Mouse (Mus musculus) stomach, postnatal 0 days (tissue): ENCODE measurements around the gene Otoa. TPM values are rescaled to one million over a fixed set of nuclear protein-coding genes. Genes with fewer than 3 reads are reported as not detected.

Experiments used
- ATAC-seq: fragments of 200-750 bp; cut with Nextera tagmentation; 2 replicates; pipeline ENCODE4 v1.8.0; 2017; ENCODE audit not compliant: low FRiP score, low TSS enrichment
- DNase-seq: peaks from one replicate; pipeline ENCODE4 v3.0.0-alpha.2; 2016; ENCODE audit warnings: low spot score
- H3K27ac ChIP-seq: fragments of 300-500 bp; sonication (generic); replicated peaks from 2 replicates; pipeline ENCODE4 v1.5.1; 2014; ENCODE audit warnings: mild to moderate bottlenecking, control low read depth
- H3K27me3 ChIP-seq: fragments of 300-500 bp; sonication (generic); 2 replicates; pipeline ENCODE4 v1.6.1; 2014; ENCODE audit warnings: low read length; ENCODE audit not compliant: control insufficient read depth, insufficient read depth
- H3K36me3 ChIP-seq: fragments of 300-500 bp; sonication (generic); 2 replicates; pipeline ENCODE4 v1.6.1; 2014; ENCODE audit warnings: low read length, mixed read lengths; ENCODE audit not compliant: control insufficient read depth, insufficient read depth
- H3K4me1 ChIP-seq: fragments of 300-500 bp; sonication (generic); replicated peaks from 2 replicates; pipeline ENCODE4 v1.6.1; 2014; ENCODE audit warnings: antibody characterized with exemption; ENCODE audit not compliant: control insufficient read depth, insufficient read depth
- H3K4me2 ChIP-seq: fragments of 300-500 bp; sonication (generic); replicated peaks from 2 replicates; pipeline ENCODE4 v1.6.1; 2014; ENCODE audit warnings: low read depth, mild to moderate bottlenecking, control low read depth, moderate library complexity
- H3K4me3 ChIP-seq: fragments of 300-500 bp; sonication (generic); 2 replicates; pipeline ENCODE4 v1.5.1; 2014; ENCODE audit warnings: low read depth, low read length, control low read depth
- H3K9ac ChIP-seq: fragments of 300-500 bp; sonication (generic); 2 replicates; pipeline ENCODE4 v1.6.1; 2014; ENCODE audit warnings: mild to moderate bottlenecking, low read length, control low read depth, mixed read lengths
- H3K9me3 ChIP-seq: fragments of 300-500 bp; sonication (generic); 2 replicates; pipeline ENCODE4 v1.6.1; 2016; ENCODE audit warnings: low read length; ENCODE audit not compliant: control insufficient read depth
- EP300 ChIP-seq: optimal IDR thresholded peaks from 2 replicates; pipeline ENCODE3; 2016; ENCODE audit warnings: antibody characterized with exemption
- WGBS: fragments of 180-500 bp; shearing (Covaris S2); extraction: QIAGEN DNeasy Blood & Tissue Kit; methylation state at CpG from one replicate; pipeline ENCODE4 v1.1.7; 2014; 5-methylcytosine and 5-hydroxymethylcytosine counted together
- polyA plus RNA-seq: library from polyadenylated mRNA; unstranded; fragments of >200 nt; fragmentation: Nextera tagmentation; extraction: Ambion mirVana; gene quantifications from 2 replicates; pipeline ENCODE4 v1.2.1, GENCODE M21; 2015

Gene Otoa
- polyA plus RNA-seq, 1 experiment from 2014 or later: 0.11 TPM

DNA sequence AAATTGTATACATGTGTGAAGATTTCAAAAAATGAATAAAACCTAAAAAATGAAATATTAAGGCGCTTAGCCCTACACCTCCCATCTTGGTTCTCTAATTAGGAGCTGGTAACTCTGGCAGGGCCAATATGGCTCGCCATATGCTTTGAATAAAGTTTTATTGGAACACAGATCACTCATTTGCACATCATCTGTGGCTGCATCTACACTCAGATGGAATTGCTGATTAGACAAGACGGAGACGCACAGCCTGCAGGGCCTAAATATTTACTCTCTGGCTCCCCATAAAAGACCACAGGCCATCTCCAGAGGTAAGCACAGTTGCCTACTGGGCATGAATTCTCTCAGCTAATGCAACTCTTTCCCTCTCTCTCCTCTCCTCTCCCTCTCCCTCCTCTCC lies 130.4 kb downstream of the Otoa start:
- no peak for TF ChIP-seq EP300
- no peak for ATAC-seq
- WGBS: 80% methylated on average over 4 of the region's 4 CpGs
- Histone ChIP-seq H3K4me2 (no peak overlapping the region), H3K9me3 (no peaks in the 10 kb centered on the region), H3K36me3 (no peaks in the 10 kb centered on the region), H3K27me3 (no peaks in the 10 kb centered on the region), H3K27ac (no peak overlapping the region), H3K9ac (no peak overlapping the region), H3K4me3 (no peak overlapping the region), H3K4me1 (no peaks in the 10 kb centered on the region)
- DNase-seq: no peak

Other genes starting within 250 kb of the Otoa start
- 39.9 and 42.0 TPM in 2 replicates for gene Eef2k, start 238.8 kb upstream of the Otoa start, polyA plus RNA-seq
- gene Polr3e, start 163.9 kb upstream of the Otoa start, polyA plus RNA-seq: 16.1 and 17.7 TPM in 2 replicates
- gene Cdr2, start 99.3 kb upstream of the Otoa start, polyA plus RNA-seq: 5.0 and 5.6 TPM in 2 replicates
- 0.19 and 0.34 TPM in 2 replicates for gene Mfsd13b, start 99.1 kb upstream of the Otoa start, polyA plus RNA-seq
- 82.1 and 85.2 TPM in 2 replicates for gene Mettl9, start 47.2 kb upstream of the Otoa start, polyA plus RNA-seq
- 1.8 TPM in 2 replicates for gene Igsf6, start 7.1 kb upstream of the Otoa start, polyA plus RNA-seq